17 mouse cellular contexts compared by ENCODE assay signal in genomic region chr1:45619008-45619407, GRCm38 (mm10).
"Had no signal": no experiment of that assay in that cellular context is flagged by ENCODE, and none has a peak within 500 bp of the region (broad histone marks: within the 10 kb centered on the region; RNA-seq: fewer than 3 reads in every experiment).

No protein-coding gene starts in this region.

- H3K27ac ChIP-seq: liver, embryonic 13.5 days; liver, embryonic 15.5 days; macrophage; midbrain, embryonic 13.5 days; midbrain, embryonic 15.5 days; neural tube, embryonic 12.5 days; stomach, embryonic 15.5 days; stomach, postnatal 0 days had no signal

- ATAC-seq: liver, postnatal 0 days; midbrain, embryonic 13.5 days; midbrain, embryonic 15.5 days had no signal

- H3K9me3 ChIP-seq: liver, embryonic 13.5 days; liver, embryonic 15.5 days; megakaryocyte, embryonic 14.5 days; midbrain, embryonic 13.5 days; midbrain, embryonic 15.5 days; neural tube, embryonic 12.5 days; stomach, embryonic 15.5 days had no signal

- H3K4me1 ChIP-seq: liver, embryonic 13.5 days; liver, embryonic 15.5 days; megakaryocyte, embryonic 14.5 days; midbrain, embryonic 13.5 days; midbrain, embryonic 15.5 days; neural tube, embryonic 12.5 days; stomach, embryonic 15.5 days had no signal

- H3K36me3 ChIP-seq: liver, embryonic 13.5 days; liver, embryonic 15.5 days; midbrain, embryonic 13.5 days; midbrain, embryonic 15.5 days; neural tube, embryonic 12.5 days; stomach, embryonic 15.5 days had no signal

- DNase-seq: liver, embryonic 13.5 days; liver, postnatal 0 days; lung, postnatal 14 days; right cerebral cortex, postnatal 14 days; thymus, adult 2 months; thymus, postnatal 25 days; thymus, postnatal 4 days had no signal

- H3K4me2 ChIP-seq: liver, embryonic 11.5 days; liver, embryonic 13.5 days; liver, embryonic 15.5 days; midbrain, embryonic 11.5 days; midbrain, embryonic 13.5 days; midbrain, embryonic 15.5 days; neural tube, embryonic 12.5 days; stomach, embryonic 15.5 days had no signal

- H3K27me3 ChIP-seq: liver, embryonic 13.5 days; liver, embryonic 15.5 days; megakaryocyte, embryonic 14.5 days; midbrain, embryonic 13.5 days; midbrain, embryonic 15.5 days; neural tube, embryonic 12.5 days; stomach, embryonic 15.5 days had no signal

- H3K4me3 ChIP-seq: liver, embryonic 13.5 days; liver, embryonic 15.5 days; megakaryocyte, embryonic 14.5 days; midbrain, embryonic 13.5 days; midbrain, embryonic 15.5 days; neural tube, embryonic 12.5 days; stomach, embryonic 15.5 days had no signal

- H3K9ac ChIP-seq: liver, embryonic 13.5 days; liver, embryonic 15.5 days; liver, postnatal 0 days; midbrain, embryonic 13.5 days; midbrain, embryonic 15.5 days; neural tube, embryonic 12.5 days; stomach, embryonic 15.5 days had no signal
